Mouse (Mus musculus): ENCODE measurements at regions not wholly inside any gene's neighbourhood (a gene's known extent, or its start where the extent isn't known, plus 50 kb on each side); places are given as distances from the start of the nearest gene placed in this dataset.
A peak's percentile ranks its signal among the peaks of the same experiment; 100 is the strongest.

GRCm38 (mm10) chr14:62215071-62215470 lies 77.3 kb upstream of the Rnaseh2b start:
- TF ChIP-seq EP300 (IDR thresholded peaks at IDR 0.05): peak; percentile 90
- TF ChIP-seq CTCF (IDR thresholded peaks at IDR 0.05): no peak
